Mouse (Mus musculus) mesoderm, embryonic 11.5 days (tissue): ENCODE measurements around the gene Tcp10c.
"Not testable (repeated sequence)": the region's sequence is repeated elsewhere in the genome, so short reads cannot be mapped to it uniquely, and the experiment has no call there.

ENCODE experiments used
- DNase-seq: peaks from one replicate; pipeline ENCODE4 v3.0.0-alpha.2; 2012; ENCODE audit warnings: low read depth, low spot score

Tcp10c gene

DNA sequence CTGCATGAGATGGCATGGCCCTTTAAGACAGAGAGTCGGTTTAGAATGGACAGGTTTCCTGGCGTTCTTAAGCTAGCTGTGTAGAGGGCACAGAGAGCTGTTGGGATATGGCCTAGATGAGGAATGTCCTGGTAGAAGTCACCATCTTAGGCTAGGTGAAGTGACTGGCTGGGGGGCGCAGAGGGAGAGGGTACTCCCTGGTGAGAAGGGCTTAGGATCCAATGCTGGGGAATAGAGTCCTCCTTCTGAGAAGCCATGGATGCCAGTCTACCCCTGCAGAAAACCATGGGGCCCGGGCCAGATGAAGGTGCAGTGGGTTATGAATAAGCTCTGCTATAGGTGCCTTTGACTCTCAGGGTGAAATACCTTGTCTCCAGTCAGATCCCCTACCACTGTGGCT is at the start of gene Tcp10c:
Gene Tcp10c (plus strand): TSS at position 52 of the 400 bp plus-strand sequence.
- not testable (repeated sequence) for DNase-seq

DNA sequence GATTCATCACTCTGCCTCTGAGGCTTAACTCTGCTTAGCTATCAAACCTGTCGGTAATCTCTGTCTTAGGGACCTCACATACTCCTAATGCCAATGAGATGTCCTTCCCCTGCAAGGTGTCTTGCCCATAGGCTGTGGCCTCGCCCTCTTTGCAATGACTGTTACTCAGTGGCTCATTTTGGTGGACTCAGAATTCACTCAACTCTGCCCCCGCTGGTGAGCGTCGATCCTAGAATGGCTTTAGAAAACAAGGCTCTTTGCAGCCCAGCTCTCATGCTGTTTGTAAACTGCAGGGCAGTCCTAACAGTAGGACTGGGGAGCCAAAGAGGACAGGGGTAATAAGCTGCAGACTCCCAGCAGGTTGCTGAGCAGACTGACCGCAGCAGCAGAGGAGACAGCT is 46.5 kb upstream of the Tcp10c start:
- DNase-seq = not testable (repeated sequence)

DNA sequence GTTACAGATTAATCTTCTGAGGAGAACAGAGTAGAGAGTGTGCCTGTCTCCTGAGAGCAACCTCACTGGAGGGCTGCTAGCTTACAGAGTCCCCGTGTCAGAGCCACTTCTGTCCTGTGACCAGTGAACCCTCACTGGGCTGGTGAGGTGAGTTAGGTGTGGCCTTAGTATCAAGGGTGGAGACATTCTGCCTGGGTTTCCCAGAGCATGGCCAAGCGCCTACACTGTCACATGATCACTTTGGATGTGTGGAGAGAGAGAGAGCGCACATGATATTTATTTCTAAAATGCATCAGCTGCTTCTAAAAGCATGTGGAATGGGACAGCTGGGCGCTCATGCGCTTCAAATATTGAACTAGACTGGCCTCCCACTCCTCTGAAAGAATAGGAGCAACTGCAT is 46.0 kb upstream of the Tcp10c start:
- not testable (repeated sequence) for DNase-seq

GRCm38 (mm10) chr17:13308746-13309145 is 45.6 kb upstream of the Tcp10c start:
- DNase-seq = not testable (repeated sequence)

- not testable (repeated sequence) for DNase-seq
Observed at GRCm38 (mm10) chr17:13309182-13309631, 45.2 kb upstream of the Tcp10c start.

GRCm38 (mm10) chr17:13329967-13330366 is 24.4 kb upstream of the Tcp10c start:
- DNase-seq = not testable (repeated sequence)

DNA sequence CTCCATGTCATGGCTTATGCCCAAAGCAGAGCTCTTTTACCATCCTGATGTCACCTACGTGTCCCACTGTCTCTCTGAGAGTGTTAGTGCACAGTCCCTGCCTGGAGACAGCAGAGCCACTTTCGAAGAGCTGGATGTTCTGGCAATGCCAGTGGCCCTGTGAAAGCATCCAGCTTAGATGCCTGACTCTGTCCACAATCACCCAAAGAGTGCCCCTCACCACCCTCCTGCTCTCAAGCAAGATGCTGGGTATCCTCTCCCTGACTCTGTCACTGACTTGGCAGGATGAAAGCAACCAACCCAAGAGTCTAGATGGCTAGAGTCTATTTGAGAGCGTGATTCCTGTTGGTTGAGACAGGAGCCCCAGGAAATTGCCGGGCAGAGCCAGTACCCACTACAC is 23.2 kb upstream of the Tcp10c start:
- DNase-seq = not testable (repeated sequence)

DNA sequence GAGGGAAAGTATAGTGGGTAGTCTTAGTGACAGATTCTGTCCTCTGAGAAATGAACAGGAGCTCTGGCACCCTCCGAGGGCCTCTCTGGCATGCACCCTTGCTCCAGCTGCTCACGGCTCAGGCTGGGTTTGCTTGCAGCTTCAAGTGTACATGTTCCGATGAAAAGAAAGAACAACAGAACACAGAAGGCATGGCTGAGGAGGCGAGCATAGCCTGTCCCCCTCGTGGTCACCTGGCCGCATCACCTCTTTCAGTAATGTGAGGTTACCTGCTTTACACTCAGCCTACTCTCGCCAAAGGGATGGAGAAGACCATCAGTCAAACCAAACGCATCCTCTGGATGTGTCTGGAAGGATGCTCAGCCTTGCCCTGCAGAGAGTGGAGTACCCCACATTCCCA is 21.9 kb upstream of the Tcp10c start:
- not testable (repeated sequence) for DNase-seq

GRCm38 (mm10) chr17:13336979-13337749 is 17.2 kb upstream of the Tcp10c start:
- peak; percentile 69 for DNase-seq

- not testable (repeated sequence) for DNase-seq
Observed at GRCm38 (mm10) chr17:13337931-13338330, 16.4 kb upstream of the Tcp10c start.

GRCm38 (mm10) chr17:13340071-13340470 is 14.3 kb upstream of the Tcp10c start:
- DNase-seq = not testable (repeated sequence)

DNA sequence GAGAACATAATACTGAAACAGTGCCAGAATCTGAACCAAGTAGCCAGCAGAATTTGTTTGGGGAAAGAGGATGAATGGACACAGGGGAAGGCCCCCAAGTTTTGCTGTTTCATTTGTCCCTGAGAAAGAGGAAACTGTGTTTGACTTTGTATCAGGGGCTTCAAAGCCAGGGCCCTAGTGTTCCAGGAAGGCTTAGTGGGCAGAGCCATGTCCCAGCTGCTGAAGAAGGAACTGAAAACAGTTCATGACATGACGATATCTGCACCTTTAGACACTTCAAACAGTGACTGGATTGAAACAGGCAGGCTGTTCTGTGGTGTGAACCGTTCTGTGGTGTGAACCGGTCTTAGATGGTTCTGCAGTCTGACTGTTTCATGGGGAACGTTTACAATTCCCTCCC is 8.4 kb upstream of the Tcp10c start:
- DNase-seq = not testable (repeated sequence)

GRCm38 (mm10) chr17:13349563-13349962 is 4.8 kb upstream of the Tcp10c start:
- DNase-seq = not testable (repeated sequence)

DNA sequence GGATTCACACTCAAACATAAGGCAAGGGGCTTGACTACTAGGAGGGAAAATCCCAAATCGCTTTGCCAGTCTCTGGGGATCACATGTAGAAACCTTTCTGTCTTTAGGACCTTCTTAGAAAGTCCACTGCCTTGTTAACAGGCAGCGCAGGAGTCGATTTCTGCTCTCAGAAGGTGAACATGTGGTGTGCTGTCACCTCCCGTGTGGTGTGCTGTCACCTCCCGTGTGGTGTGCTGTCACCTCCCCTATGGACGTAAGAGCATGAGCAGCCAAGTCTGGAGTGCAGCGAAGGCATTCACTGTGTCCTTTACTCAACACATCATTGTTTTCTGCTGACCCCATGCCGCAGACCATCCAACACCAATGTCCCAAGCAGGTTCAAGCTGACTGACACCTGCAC is 1.1 kb upstream of the Tcp10c start:
- DNase-seq = not testable (repeated sequence)

DNA sequence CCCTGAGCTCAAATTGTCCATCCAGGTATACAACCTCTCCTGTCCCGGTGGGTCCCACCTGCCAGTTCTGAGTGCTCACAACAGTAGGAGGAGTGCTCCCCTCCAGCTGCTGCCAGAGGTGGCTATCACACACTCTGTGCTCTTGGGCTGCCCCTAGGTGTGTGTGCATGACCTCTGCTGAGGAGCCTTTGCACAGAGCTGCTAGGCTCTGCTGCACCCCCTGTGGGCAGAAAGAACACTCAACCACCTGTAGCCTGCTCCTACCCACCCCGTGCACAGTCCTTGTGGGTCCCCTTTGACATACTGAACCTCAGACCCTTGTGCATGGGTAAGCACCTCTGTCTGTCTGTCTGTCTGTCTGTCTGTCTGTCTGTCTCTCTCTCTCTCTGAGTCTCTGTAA is 8.1 kb downstream of the Tcp10c start:
- not testable (repeated sequence) for DNase-seq

DNA sequence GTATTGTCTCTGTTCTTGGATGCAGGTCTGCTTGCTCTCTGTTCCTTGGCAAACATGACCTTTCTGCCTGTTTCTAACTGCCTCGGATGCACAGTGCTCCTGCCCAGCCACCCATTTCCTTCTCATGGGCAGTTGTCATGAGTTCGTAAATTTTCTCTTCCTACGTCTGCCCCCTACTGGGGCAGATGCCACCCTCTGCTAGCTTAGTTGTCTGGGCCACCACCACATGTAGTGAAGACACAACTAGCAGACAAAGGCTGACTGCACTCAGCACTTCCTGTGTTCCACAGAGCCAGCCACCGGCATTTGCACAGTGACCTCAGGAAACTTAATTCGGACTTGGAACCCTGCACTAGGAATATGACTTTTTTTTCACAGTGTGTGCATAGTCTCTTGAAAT is 9.4 kb downstream of the Tcp10c start:
- not testable (repeated sequence) for DNase-seq

DNA sequence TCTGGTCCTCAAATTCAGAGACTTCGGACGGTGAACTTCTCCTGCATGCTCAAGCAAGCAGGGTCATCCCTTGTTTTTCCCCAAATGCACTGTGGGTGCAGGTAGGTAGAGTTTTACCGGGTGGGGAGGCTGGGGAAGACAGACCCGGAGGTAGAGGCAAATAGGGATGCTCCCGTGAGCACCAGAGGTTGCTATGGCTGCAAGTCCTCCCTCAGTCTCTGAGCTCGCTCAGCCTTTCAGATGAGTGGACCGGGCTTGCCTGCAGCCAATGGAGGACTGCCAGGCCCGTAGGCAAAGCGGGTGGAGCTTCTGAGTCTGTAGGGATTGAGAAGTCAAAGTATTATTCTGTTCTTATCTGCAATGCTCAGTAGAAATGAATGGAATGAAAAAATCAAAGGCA is 9.8 kb downstream of the Tcp10c start:
- not testable (repeated sequence) for DNase-seq

GRCm38 (mm10) chr17:13367181-13367580 is 12.8 kb downstream of the Tcp10c start:
- DNase-seq = not testable (repeated sequence)

- not testable (repeated sequence) for DNase-seq
Observed at GRCm38 (mm10) chr17:13368658-13369057, 14.3 kb downstream of the Tcp10c start.

DNA sequence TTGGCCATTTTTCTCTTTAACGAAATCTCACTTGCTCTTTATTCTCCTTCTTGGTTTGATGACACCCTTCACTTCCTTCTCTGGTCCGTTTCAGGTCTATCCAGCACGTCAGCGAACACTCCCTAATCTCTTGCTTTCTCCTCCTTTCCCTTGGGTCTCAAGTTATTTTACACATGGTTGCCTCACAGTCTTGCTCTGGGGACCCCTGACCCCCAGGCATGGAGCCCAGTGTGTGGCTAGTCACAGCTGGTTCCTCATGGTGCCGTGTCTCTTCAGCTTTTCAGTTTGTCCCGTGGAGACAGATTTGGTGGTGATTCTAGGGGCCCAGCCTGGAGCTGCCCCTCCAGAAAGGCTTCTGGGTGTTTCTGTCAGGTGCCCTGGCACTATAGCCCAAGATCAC is 16.4 kb downstream of the Tcp10c start:
- DNase-seq = not testable (repeated sequence)

DNA sequence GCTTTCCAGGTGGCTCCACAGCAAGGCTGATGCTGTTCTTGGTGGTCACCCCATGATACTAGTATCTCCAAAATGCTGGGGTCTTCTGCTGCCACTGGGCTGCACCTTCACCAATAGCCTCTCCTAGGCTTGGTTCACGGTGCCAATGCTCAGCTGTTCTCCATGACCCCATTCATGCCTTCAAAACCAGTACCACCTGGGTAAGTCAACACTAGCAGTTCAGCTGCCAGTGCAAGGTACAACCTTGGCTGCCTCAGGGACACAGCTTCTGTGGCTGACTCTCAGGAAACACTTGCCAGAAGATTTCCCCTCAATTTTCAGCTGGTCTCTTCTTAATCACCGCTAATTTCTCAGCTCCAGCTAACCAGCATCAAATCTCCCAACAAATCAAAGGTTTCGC is 24.0 kb downstream of the Tcp10c start:
- not testable (repeated sequence) for DNase-seq

DNA sequence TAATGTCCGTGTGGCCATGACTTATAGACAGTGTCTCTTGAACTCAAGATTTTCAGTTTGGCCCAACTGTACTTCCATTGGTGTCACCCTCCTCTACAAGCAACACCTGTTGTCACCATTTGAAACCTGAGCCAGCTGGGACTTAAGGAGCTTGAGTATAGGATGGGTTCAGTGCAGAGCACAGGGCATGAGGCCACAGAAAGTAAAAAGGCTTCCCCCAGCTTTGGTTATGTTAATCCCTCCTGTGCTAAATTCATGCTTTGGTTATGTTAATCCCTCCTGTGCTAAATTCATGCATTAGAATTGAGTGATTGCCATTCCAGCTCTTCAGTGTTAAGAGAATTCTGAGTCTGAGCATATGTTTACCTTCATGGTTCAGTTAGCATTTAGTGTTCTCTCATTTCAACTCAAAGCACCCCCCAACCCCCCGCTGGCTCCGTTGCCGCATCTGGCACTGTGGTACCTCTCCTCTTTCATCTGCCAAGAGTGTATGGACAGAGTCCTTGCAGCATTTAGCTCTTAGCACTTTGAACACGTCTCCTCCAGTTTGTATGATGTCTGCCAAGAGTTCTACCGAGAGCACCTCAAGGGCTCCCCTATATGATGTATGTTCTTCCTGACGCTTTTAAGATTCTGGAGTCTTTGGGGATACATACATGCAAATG is 25.7 kb downstream of the Tcp10c start:
- DNase-seq = not testable (repeated sequence)

DNA sequence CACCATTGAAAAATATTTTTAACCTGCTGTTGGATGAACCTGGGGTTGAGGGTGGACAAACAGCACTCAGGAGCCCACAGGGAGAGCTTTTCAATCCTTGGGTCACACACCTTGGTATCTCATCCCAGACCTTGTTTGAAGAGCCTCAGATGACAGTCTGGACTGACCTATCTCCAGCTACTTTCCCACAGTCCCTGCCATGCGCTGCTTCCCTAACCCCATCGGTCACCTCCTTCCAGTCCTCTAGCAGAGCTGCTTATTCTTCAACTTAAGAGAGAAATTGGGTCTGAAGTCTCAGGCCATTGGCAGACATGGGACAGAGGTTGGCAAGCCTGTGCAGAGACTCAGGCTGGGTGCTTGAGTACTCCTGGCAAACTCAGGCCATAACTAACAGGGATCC is 26.9 kb downstream of the Tcp10c start:
- DNase-seq = not testable (repeated sequence)
